Mouse (Mus musculus): ENCODE data around the gene E030025P04Rik.
A peak's percentile ranks its signal among the peaks of the same experiment; 100 is the strongest.

The E030025P04Rik gene

DNA sequence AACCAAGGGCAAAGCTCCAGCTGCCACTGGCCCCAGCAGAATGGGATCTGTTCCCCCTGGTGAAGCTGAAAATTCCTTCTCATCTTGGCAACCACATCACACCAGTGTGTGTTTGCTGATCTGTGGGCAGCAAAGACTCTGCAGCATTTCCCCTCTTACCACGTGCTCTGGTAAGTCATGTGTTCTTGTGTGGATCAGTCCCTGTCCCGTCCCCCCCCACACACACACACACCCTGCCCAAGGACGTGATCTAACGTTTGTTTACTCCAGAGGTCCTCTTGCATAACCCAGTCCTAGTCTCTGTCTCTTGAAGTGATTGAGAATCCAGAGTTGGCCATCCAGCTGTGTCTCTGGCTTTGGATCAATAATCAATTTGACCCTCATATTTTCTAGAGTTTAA, at the start of gene E030025P04Rik:
Gene E030025P04Rik, minus strand, starts transcription at position 134 of the 400 bp plus-strand sequence.
- no peak for DNase-seq

DNA sequence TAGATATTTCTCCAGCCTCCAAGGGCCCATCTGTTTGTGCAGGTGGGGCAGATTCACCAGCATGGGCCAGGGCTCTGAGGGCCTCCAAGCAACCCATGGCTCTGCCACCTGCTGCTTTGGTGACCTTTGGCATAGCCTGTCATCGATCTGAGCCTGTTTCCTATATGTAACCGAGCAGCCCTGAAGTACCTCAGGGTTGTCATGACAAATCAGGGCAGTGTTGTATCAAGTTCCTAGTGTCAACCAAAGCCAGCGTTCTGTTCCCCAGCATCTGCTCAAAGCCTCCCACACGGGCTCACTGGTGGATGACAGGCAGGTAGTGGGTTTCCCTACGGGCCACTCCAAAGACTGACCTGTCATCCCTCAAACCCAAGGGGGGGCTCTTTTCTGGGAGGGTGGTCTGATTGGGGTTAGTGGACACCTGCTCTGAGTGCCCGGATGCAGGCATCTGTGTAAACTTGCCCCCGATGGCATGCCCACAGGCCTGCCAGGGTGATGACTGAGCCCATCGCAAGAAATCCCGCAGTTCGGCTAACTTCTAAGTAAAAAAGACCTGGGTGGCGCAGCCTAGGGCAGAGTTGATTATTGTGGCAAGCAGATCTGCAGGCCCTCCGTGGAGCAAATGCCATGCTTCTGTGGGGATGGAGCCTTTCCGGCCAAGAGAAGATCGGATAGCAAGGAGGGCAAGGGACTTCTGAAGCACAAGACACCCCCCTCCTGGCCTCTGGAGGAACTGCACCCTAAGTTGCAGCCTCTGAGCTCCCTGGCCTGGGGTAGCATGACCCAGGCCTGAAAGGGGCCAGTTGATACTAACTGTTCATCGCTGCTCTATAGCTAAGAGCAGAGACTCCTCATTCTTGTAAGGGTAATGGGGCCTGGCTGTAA, 48.7 kb upstream of the E030025P04Rik start:
- peak; percentile 86 to 89 for DNase-seq

DNA sequence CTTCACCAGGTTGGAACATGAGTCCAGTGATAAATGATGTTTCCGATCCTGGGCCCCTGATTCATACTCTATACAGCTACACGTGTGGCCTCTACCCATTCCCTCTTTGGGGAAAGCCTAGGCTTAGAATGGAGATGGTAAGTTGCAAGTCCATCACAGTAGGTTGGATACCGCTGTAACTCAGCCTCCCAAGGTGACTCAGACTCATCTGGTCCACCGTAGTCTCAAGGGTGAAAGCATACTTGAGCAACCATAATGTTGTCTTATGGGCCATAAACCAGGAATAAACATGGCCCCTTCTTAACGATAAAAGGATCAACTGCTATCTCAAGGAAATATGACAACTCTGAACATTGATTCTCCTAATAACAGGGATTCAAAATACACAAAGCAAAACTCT, 44.1 kb upstream of the E030025P04Rik start:
- no peak for DNase-seq

DNA sequence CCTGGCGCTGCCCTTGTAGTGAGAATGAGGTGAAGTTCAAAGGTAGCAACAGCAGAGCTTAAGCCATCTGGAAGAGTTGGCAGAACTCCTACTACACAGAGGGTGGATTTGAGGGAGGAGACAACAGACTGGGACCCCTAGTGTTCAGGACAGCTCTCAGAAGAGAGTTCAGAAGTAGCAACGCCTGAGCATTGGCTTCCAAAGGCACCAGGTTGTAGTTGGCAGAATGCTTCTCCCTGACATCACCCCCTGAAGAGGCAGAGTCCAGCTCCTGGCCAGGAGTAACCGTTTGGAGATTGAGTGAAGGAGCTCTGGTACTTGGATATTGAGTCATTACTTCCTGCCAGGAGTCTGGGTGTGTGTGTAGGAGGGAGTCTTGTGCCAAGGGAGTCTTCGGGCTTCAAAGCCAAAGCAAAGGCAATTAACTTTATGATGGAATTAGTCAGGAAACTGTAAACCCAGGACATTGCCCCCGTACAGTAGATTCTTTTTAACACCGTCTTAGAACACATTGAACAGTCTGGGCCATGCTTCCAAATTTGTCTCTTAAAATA, 43.5 kb upstream of the E030025P04Rik start:
- peak; percentile 36 to 54 for DNase-seq

DNA sequence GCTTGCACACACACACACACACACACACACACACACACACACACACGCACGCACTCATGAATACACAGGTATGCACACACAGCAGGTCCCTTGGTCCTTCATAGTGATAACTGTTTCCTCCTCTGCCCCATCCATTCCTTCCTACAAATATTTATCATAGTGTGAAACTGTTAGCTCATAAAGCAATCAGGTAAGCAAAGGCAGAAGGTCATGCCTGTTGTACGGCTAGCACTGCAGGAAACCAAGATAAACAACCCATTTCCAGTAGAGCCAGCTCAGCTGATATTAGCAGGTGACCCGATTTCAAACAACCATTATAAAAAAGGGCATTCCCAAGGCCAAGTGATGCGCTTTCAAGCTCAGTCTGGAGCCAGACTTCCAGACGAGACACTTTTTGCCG, 36.9 kb upstream of the E030025P04Rik start:
- DNase-seq: no peak

DNA sequence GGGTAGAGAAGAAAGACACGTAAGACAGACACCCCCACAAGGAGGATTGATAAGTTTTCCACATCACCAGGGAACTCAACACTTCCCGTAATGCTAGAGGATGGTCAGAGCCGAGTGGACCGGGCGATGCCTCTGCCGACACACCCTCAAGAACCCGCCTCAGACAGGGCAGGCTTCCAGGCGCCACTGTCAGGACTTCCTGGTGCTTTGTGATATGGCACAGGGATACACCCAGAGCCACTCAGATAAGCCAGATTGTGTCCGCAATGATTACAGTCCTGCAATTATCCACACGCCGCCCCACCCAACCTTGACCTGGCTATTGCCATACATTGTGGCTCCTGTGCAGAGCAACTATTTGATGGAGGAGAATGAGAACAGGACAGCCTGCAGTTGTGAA, 36.1 kb upstream of the E030025P04Rik start:
- DNase-seq: no peak

DNA sequence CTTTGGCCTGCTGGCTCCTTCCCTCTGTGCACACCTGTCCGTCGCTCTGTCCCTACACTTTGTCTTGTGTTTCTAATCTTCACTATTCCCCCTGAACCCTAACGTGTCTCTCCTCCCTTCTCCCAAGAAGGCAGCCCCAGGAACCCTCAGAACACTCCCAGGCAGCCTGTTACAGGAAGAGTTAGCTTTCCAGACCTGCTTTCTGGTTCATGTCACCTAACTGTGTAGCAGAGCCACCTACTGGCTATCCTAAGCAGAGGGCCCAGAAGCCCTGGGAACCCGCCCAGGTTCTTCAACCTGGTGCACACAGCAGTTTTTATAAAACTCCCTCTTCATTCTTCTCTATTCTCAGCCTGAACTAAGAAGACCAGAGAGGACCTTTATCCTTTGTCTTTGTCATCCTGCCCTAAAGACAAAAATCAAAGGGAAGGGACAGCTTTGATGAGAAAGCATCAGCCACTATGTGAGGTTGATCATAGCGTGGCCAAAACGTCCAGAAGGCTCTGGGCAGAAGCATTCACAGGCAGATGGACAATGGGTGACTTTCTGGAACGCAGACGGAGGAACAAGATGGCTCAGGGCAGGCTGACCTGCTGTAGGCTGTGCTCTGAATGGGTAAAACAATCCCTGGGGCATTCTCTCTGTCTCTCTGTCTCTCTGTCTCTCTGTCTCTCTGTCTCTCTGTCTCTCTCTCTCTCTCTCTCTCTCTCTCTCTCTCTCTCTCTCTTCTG, 34.8 kb upstream of the E030025P04Rik start:
- DNase-seq: peak; percentile 68 to 79

DNA sequence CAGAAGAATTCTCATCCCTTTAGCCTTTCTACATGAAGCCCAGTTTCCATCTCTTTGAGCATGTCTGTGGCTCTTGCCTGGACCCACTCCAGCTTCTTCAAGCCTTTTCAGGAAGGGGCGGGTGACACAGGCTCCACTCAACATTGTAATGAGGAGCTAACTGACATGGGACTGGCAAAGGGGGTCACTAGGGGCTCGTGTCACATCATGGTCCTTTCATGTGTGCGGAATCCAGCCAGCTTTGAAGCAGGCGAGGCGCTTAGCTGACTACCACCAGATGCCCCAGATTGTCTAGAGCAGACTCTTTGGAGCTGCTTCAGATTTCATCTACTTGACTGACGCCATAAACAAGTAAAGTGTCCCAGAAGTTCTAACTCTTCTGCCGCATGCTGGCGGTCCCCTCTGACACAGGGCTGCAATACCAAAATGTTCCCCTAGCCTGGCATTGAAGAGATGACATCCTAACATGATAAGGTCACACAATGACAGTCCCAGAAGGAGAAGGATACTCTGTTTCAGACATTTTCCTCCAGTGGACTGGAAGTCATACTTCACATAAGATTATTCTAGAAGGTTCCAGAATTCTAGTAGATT, 31.3 kb upstream of the E030025P04Rik start:
- no peak for DNase-seq

DNA sequence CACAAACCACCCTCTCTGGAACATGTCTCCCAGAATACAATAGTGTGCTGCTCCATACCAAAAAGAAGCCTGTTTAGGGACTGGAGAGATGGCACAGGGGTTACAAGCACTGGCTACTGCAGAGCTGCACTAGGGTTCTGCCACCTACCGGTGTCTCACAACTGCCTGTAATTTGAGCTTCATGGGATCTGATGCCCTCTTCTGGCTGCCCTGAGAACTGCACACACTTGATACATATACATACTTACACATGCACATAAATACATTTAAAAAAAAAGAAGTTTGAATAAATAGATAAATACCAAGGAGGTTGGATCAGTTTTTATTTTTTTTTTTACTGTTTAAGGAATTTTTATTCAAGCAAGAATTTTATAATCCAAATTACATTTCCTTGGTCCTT, 28.1 kb upstream of the E030025P04Rik start:
- DNase-seq: no peak

DNA sequence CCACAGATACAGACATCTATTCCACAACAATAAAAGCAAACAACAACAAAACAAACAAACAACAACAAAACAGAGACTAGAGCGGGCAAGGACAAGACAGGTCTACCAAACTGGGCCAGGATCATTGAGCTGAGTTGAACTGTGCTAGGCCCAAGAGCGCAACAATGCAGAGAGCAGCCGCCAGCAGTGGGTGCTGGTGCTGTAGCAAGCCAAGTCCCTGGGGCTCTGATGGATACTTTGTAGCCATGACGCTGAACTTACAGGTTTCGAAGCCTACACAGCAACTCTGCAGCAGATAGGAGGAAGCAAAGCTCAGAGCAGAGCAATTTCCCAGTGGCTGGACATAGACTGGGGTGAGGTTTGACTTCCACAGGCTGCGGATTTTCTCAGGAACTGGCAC, 26.6 kb upstream of the E030025P04Rik start:
- DNase-seq: no peak

DNA sequence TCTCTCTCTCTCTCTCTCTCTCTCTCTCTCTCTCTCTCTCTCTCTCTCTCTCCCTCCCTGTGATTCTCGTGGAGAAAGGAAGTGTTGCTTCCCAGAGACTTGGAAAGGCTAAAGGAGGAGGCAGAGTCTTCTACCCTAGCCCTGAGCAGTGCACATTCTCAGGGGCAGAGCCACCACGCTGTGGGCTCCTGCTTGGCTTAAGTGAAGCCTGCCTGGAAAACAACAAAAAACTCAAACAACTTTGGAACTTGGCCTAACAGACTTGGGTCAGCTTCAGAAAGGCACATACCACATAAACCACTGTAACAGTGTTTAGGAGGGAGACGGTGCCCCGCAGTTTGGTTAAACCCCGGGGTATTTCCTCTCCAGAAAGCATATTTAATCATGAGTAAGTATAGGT, 13.5 kb upstream of the E030025P04Rik start:
- DNase-seq: no peak

DNA sequence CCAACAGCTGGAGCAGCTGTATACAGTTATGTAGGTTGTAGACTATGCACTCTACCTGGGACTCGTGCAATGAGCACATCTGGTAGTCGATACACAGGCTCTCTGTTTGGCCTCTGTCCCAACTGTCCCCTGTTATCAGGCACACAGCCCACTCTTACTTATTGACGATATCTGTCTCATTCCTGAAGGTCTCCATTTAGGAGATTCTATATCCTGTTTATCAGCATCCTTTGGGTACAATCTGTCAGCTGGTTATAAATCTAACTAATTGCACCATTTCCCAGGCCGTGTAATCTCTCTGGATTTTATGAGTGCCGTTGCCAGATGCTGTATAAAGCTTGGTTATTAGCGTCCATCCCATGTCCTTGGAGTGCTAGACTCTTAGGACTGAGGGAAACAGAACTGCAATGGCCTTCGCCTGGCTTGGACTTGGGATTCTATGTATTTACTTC, 747 bp upstream of the E030025P04Rik start:
- DNase-seq: no peak

DNA sequence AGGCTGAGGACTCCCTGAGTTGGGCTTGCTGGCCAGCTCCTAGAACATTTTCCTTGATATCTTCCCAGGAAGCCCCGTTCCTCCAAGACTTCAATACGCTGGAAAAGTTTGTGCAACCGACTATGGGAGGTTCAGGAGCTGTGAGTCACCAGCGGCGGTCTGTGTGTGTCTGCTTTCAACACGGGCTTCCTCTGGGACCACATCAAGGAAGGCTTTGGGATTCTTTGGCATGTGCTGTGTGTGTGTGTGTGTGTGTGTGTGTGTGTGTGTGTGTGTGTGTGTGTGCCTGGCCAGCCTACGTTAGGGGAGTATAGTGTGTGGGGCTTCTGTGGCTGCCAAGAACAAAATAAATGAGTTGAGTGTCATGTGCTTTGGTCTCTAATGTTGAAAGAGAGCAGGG, 17.7 kb downstream of the E030025P04Rik start:
- no peak for DNase-seq

DNA sequence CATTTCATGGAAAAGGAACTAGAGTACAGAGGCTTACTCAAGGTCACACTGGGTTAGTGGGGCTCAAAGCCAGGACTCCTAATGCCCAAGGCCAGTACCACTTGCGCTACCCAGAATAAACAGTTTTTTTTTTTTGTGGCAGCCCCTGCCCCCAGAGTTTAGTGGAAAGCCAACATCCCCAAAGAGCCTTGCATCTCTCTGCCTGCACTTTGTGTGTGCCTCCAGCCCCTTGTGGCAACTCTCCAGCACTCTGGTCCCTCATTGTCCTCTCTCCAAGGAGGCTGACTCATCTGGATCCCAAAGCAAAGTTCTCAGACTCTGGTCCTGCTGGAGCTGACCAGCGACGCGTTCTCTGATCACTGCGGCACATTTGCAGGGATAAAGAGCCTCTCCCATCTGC, 18.7 kb downstream of the E030025P04Rik start:
- no peak for DNase-seq

DNA sequence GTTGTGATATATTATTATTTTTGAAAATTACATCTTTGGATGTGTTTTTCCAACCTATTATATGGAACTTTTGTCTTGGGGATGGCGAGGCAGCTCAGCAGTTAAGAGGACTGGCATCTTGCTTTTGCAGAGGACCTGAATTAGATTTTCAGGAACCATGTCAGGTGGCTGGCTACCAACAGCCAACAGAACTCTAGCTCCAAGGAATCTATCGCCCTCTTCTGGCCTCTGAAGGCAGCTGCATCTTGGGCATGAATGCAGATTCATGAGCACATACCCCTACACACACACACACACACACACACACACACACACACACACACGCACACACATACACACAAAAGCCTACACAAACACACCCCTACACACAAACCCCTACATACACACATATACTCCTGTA, 19.9 kb downstream of the E030025P04Rik start:
- DNase-seq: peak in 1 of 2 experiments; percentile 23

DNA sequence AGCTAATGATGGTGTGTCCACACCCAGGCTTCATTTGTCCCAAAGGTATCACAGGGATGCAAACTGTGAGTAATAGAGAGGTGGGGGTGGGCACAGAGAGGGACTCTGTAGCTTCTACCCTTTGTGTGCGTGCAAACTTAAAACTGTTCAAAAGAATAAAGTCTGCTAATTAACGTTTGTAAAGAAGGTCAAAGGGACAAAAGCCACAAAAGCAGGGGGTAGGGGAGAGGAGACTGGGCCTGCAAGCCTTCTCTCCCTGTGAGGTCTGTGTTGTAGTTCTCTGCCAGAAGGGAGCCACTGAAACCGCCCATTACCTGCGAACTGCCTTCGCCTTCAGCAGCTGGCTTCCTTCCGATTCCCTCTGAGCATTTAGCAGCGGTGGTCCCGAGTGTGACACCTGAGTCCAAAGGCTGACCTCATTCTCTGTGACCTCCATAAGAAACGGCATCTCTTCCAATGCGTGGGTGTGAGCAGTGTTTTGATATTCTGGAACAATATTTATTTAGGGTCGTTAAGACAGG, 34.3 kb downstream of the E030025P04Rik start:
- DNase-seq: no peak

DNA sequence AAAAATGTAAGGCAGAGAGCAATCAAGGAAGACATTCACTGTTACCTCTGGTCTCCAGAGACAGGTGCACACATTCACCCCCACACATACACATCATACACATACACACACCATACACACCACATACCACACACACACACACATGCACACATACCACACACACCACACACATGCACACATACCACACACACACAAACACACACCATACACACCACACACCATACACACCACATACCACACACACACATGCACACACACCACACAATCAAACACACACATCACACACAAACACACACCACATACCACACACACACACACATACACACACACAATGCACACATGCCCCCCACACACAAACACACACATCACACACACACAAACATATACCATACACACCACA, 35.1 kb downstream of the E030025P04Rik start:
- no peak for DNase-seq

DNA sequence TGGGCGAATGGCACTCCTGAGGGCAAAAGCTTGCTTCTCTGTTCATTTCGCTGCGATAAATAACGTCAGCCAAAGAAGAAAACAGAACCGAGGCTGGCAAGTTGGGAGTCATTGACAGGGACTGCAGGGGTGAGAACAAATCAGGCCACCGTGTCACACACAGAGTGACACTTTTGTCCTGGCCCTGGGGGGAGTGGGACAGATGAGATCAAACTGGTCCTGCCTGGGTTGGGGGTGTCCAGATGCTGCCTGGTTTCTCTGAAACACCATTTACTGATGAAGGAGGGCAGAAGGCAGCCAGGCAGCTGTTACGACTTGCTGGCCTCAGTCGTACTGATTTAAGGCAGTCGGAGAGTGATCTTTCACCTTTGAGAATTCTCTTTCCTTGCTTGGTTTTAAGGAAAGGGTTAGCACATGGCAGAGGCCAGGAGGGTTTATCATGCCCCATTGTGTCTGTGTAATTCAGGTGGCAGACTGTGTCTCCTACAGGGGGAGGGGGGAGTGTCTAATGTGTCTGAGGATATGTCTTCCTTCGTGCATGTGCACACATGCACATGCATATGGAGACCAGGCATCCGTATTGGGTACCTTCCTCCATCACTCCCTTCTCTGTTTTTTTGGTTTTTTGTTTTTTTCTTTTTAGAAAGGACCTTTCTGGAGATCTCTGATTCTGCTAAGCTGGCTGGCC, 36.5 kb downstream of the E030025P04Rik start:
- DNase-seq: no peak

DNA sequence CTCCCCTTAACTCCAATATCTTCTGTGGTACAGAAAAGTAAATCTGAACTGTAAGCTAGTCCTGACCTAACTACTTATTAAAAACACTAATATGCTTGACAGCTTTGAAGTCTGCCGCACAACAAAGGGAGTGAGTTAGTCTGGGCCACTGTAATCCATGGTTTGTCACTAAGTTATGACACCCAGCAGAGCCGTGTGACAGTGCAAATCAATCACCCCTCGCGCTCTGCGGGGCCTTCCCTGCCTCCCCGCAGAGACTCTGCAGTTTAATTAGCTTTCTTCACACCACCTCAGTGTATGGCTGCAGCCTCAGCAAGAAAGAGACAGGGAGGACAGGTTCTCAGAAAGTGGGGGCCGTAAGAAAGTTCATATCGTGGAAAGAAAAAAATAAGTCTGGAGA, 37.4 kb downstream of the E030025P04Rik start:
- DNase-seq: no peak

DNA sequence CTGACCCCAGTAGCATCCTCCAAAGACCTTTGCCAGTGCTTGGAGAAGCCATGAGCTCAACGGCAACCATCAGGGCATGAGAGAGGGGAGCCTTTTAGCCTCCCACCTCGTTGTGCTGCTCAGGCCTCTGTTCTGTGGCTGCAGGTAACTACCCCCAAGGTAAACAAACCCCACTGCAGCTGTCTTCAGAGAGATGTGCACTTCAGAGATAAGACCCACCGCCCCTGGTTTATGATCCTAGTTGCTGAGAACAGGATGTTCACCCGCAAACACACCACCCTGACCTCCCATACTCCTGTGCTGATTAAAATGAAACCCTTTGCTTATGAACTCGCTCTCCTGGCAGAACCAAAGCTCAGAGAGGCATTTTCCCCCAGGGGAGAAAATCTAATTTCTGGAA, 38.0 kb downstream of the E030025P04Rik start:
- DNase-seq: no peak

DNA sequence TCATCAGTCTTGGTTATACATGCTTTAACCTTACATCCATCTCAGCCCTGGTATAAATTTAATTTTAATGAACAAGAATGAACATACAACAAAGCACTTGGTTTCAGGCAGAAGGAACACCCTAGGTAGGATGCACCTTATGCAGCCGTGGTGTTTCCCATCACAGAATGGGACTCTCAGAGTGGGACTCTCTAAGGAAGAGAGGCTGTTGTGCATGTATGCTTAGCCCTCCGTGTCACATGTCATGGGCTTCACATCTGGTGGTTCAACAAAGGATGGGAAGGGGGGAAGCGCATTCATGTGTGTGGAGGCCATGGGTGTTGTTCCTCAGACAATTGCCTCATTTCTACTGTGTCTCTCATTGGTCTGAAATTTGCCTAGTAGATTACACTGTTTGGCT, 40.8 kb downstream of the E030025P04Rik start:
- DNase-seq: no peak

DNA sequence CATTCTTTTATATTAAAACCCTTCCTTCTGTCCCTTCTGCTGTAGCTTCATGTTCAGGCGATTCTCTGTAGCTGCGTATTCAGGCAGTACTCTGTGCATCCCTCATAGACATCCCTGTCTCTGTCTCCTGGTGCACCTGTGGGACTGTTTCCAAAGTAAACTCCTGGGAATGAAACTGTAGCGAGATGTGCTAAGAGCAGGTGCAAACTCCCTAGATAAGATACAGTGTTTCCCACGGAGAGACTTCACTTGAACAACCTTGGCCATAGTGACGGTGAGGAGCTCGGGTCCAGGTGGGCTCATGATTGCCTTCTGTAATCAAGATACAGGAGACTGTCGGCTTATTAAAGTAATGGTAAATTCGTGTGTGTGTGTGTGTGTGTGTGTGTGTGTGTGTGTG, 41.5 kb downstream of the E030025P04Rik start:
- no peak for DNase-seq
